Mouse (Mus musculus) small intestine, adult 10 weeks (tissue): Measurements from ENCODE around the gene Rusc1. TPM values are rescaled to one million over a fixed set of nuclear protein-coding genes. Genes with fewer than 3 reads are reported as not detected.

Experiments
- polyA plus RNA-seq: library from polyadenylated mRNA; stranded (reverse); fragments of 350-450 nt; fragmentation: Illumina TruSeq; extraction: RNeasy Lipid Tissue Mini Kit (QIAGEN cat#74804); gene quantifications from one replicate; pipeline ENCODE4 v1.2.3, GENCODE M21; 2014; ENCODE audit warnings: low replicate concordance

Gene Rusc1
- polyA plus RNA-seq, result 11.3 TPM

DNA sequence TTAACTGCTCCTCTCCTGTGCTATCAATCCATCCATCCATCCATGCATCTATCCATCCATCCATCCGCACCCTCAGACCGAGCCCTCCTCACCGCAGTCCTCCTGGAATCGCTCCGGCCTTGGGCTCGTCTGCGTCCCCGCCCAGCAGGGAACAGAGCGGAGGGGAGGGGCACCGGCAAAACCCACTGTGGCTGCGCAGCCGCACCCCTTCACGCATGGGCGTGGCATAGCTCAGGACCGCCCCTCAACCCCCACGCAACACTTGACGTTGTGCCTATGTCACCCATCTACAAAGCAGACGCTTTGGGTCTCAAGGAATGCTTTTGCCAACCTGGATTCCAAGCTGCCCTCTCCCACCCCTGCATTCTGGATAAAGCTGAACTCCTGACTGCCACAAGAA is at the start of gene Rusc1:
TSS of gene Rusc1 (minus strand) at position 137 of the 400 bp plus-strand sequence.

DNA sequence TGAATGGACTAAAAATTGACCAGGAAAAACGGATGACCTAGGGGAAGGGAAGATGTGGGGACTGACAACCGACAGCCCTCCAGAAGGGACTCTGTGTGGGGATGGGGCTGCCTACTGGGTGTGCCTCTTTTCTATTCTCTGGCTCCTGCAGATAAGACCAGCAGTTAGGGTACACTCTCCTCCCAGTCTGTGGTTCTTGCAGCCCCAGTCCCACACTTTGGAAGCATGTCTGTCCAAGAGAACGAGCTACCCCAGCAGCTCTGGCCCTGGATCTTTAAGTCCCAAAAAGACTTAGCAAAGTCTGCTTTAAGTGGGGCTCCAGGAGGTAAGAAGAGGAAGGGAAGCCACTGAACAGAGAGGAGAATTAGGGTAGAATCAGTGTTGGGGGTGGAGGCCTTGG is 42.8 kb upstream of the Rusc1 start, which contains the start of gene Pklr:
TSS of gene Pklr (plus strand) at position 185 of the 400 bp plus-strand sequence.

DNA sequence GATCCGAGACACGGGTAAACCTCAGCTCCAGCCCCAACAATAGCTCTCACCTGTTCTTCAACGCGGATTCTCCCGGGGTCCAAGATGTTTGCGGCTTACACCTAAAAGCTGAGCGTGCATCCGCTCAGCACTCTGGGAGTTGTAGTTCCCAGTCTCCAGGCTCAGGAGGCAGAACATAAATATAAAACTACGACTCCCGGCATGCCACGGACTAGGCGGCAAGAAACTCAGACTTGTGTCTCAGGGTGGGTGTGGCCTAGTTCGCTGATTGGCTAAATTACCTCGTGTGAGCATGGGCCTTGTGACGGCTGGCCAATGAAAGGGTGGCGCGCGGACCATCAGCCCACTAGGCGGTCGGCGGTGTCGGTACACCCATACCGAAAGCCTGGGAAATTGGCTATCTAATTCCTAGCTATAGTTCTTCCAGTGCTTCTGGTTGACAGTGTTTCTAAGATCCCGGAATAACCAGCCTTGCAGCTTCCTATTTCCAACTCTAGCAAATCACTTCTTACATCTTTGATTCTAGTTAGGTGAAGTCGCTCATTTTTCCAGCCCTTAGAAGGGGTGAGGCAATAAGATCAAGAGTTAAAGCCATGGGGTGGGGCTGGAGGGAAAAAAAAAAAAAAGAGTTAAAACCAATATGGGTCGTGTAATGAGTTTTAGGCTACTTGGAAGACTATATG is 8.8 kb upstream of the Rusc1 start, which contains the start of gene Fdps:
TSS of gene Fdps (minus strand) at position 148 of the 683 bp plus-strand sequence.

GRCm38 (mm10) chr3:89100811-89101210 is 7.7 kb upstream of the Rusc1 start, which contains the start of gene Gm43738:
Gene Gm43738, minus strand, starts transcription at chr3:89101099.

Other genes with a start within 250 kb of the Rusc1 start
- gene Msto1, start 179.3 kb downstream of the Rusc1 start, polyA plus RNA-seq, result not detected
- 23.5 TPM for gene Ash1l, start 142.7 kb downstream of the Rusc1 start, polyA plus RNA-seq
- gene Dap3, start 142.1 kb downstream of the Rusc1 start, polyA plus RNA-seq, result 62.5 TPM
- gene Gm43738, start 7.8 kb upstream of the Rusc1 start, polyA plus RNA-seq, result not detected
- 3.0 TPM for gene Fdps, start 8.6 kb upstream of the Rusc1 start, polyA plus RNA-seq
- gene Pklr, start 42.8 kb upstream of the Rusc1 start, polyA plus RNA-seq, result 83.2 TPM
- not detected for gene Hcn3, start 66.9 kb upstream of the Rusc1 start, polyA plus RNA-seq
- gene Clk2, start 71.5 kb upstream of the Rusc1 start, polyA plus RNA-seq, result 11.5 TPM
- gene Scamp3, start 84.2 kb upstream of the Rusc1 start, polyA plus RNA-seq, result 8.1 TPM
- not detected for gene Fam189b, start 89.8 kb upstream of the Rusc1 start, polyA plus RNA-seq
- 6.2 TPM for gene Gba, start 109.6 kb upstream of the Rusc1 start, polyA plus RNA-seq
- not detected for gene Thbs3, start 121.9 kb upstream of the Rusc1 start, polyA plus RNA-seq
- gene Mtx1, start 133.8 kb upstream of the Rusc1 start, polyA plus RNA-seq, result 19.8 TPM
- 1.3 TPM for gene Muc1, start 135.7 kb upstream of the Rusc1 start, polyA plus RNA-seq
- 14.1 TPM for gene Krtcap2, start 152.7 kb upstream of the Rusc1 start, polyA plus RNA-seq
- not detected for gene Trim46, start 153.0 kb upstream of the Rusc1 start, polyA plus RNA-seq
- not detected for gene Dpm3, start 166.0 kb upstream of the Rusc1 start, polyA plus RNA-seq
- gene Slc50a1, start 177.3 kb upstream of the Rusc1 start, polyA plus RNA-seq, result 11.5 TPM
- gene Efna1, start 187.8 kb upstream of the Rusc1 start, polyA plus RNA-seq, result 8.7 TPM
- 0.22 TPM for gene Efna3, start 229.7 kb upstream of the Rusc1 start, polyA plus RNA-seq
- gene Efna4, start 244.7 kb upstream of the Rusc1 start, polyA plus RNA-seq, result not detected